Mouse (Mus musculus) liver, embryonic 18 days (tissue): ENCODE data around the gene Pinlyp. TPM values are rescaled to one million over a fixed set of nuclear protein-coding genes. Genes with fewer than 3 reads are reported as not detected.

ENCODE experiments used
- polyA plus RNA-seq: library from polyadenylated mRNA; depleted of rRNA; stranded (reverse); fragments of >200 nt; gene quantifications from 2 replicates; pipeline ENCODE4 v1.2.3, GENCODE M21; 2012; rRNA removed

Pinlyp gene
- 0.06 and 0.13 TPM in 2 replicates for polyA plus RNA-seq

GRCm38 (mm10) chr7:24546068-24546614 lies at the start of gene Pinlyp, which contains the start of gene Xrcc1:
Gene Pinlyp, minus strand, starts transcription at chr7:24546118.
Gene Xrcc1, plus strand, starts transcription at chr7:24546289.

GRCm38 (mm10) chr7:24587330-24588105 lies 41.6 kb upstream of the Pinlyp start, which contains the start of the genes Ethe1 and Zfp575:
Gene Ethe1, plus strand, starts transcription at chr7:24587543.
Gene Zfp575, minus strand, starts transcription at chr7:24587641.

DNA sequence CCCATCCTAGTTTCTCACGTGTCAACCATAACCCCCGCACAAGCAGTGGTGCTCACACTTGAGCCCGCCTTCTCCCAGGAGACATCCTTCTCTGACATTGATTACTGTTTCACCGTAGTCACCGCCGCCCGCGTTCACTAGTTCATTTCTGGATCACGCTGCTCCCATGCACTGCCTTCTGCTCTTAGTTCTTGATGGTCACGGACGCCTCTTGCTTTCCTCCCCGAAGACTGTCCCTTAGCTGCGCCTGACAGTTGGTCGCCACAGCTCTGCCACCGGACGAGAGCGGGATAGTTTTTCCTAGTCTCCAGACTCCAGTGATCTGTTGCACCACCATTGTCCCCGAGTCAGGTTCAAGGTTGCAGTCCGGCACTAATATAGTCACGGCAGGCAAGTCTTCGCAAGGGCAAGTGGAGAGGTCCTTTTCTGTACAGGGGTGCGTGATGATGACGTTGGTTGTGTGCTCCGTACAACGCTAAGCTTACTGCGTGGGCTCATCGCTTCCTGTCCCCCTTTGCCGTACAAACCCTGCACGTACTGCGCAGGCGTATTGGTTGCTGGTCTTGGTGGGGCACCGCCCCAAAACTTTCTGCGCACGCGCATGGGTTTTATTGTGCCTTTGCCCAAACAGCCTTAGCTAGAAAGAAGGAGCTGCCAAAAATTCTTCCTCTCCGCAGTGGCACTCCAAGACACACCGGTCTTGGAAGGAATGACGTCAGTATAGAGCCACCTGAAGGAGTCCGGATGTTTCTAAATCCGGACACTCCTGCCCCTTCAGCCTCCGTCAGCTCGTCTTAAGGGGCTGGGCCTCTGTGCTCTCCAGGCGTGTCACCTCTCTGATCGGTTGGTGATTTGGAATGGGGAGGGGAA lies 15.6 kb downstream of the Pinlyp start, which contains the start of gene Irgq:
Gene Irgq, plus strand, starts transcription at position 628 of the 870 bp plus-strand sequence.

GRCm38 (mm10) chr7:24512355-24512754 lies 33.6 kb downstream of the Pinlyp start, which contains the start of gene AC161166.1:
Gene AC161166.1, minus strand, starts transcription at chr7:24512455.

DNA sequence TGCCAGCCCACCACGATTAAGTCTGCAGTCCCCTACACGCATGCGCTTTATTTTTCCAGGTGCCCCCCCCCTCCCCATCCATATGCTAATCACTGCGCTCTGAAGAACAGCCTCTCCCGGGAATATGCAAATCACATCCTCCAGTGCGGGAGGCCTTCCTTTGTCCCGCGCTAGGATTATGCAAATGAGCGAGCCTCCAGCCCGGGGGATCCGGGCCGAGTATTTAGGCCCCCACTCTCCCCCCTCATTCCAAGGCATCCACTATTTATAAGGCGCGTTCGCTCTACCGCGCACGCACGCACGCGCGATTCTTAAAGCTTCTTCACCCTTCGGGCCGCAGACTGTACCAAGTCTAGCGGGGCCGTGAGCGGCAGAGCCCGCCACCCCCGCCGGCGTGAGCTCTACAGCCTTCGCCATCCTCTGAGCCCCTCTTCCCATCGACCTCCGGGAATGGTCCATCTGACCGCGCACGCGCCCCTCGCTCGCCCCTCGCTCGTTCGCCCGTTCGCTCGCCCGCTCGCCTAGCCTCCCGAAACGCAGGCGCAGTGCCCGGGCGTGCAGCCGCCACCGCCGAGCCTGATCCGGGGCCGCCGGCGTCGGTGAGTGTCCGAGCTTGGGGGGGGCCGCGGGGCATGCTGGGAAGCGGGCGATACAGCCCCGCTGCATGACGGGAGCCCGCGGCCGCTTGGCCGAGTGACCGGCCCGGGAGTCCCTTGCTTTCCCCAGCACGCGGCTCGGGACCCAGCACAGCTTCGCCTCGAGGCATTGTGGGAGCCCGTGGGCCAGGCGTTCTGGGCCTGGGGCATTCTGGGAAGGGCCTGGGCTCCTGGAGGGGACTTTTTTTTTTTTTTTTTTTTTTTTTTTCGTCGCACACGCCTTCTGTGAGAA lies 38.8 kb downstream of the Pinlyp start, which contains the start of gene Zfp428:
Gene Zfp428, plus strand, starts transcription at position 169 of the 888 bp plus-strand sequence.

Other genes starting within 250 kb of the Pinlyp start
- 1.8 and 1.9 TPM in 2 replicates for gene Zfp61, start 244.9 kb downstream of the Pinlyp start, polyA plus RNA-seq
- gene Zfp94, start 229.5 kb downstream of the Pinlyp start, polyA plus RNA-seq: 1.8 and 1.9 TPM in 2 replicates
- 0.04 and 0.06 TPM in 2 replicates for gene Tescl, start 212.2 kb downstream of the Pinlyp start, polyA plus RNA-seq
- gene Lypd5, start 196.9 kb downstream of the Pinlyp start, polyA plus RNA-seq: not detected in 2 replicates
- gene Kcnn4, start 175.9 kb downstream of the Pinlyp start, polyA plus RNA-seq: 42.8 and 43.8 TPM in 2 replicates
- gene Smg9, start 146.5 kb downstream of the Pinlyp start, polyA plus RNA-seq: 13.1 and 17.8 TPM in 2 replicates
- 0.03 and 0.04 TPM in 2 replicates for gene Irgc1, start 93.8 kb downstream of the Pinlyp start, polyA plus RNA-seq
- gene Plaur, start 83.6 kb downstream of the Pinlyp start, polyA plus RNA-seq: 11.9 and 15.2 TPM in 2 replicates
- gene Cadm4, start 64.1 kb downstream of the Pinlyp start, polyA plus RNA-seq: 0.46 and 0.55 TPM in 2 replicates
- gene Zfp428, start 39.1 kb downstream of the Pinlyp start, polyA plus RNA-seq: 2.6 and 3.1 TPM in 2 replicates
- gene AC161166.1, start 33.7 kb downstream of the Pinlyp start, polyA plus RNA-seq: not detected in 2 replicates
- gene Irgq, start 15.4 kb downstream of the Pinlyp start, polyA plus RNA-seq: 2.9 and 3.0 TPM in 2 replicates
- 18.1 and 22.4 TPM in 2 replicates for gene Xrcc1, start 171 bp upstream of the Pinlyp start, polyA plus RNA-seq
- 19.2 and 23.2 TPM in 2 replicates for gene Ethe1, start 41.4 kb upstream of the Pinlyp start, polyA plus RNA-seq
- gene Zfp575, start 41.5 kb upstream of the Pinlyp start, polyA plus RNA-seq: 0.02 and 0.05 TPM in 2 replicates
- gene Phldb3, start 64.6 kb upstream of the Pinlyp start, polyA plus RNA-seq: 1.6 and 1.8 TPM in 2 replicates
- gene Lypd3, start 90.4 kb upstream of the Pinlyp start, polyA plus RNA-seq: 0.01 and 0.02 TPM in 2 replicates
- not detected in 2 replicates for gene Tex101, start 130.6 kb upstream of the Pinlyp start, polyA plus RNA-seq
- not detected in 2 replicates for gene BC049730, start 163.1 kb upstream of the Pinlyp start, polyA plus RNA-seq
- gene Gm4763, start 180.8 kb upstream of the Pinlyp start, polyA plus RNA-seq: not detected in 2 replicates
- gene Cd177, start 214.2 kb upstream of the Pinlyp start, polyA plus RNA-seq: 20.4 and 31.4 TPM in 2 replicates
- 7.0 and 7.4 TPM in 2 replicates for gene Ceacam10, start 231.1 kb upstream of the Pinlyp start, polyA plus RNA-seq